12 mouse cellular contexts compared by ENCODE assay signal in genomic region chr7:25717478-25717877, GRCm38 (mm10). TPM values are rescaled to one million over a fixed set of nuclear protein-coding genes. Genes with fewer than 3 reads are reported as not detected.
A peak's percentile ranks its signal among the peaks of the same experiment; 100 is the strongest.
DNase-seq lines count a peak whose midpoint lies in the region; ATAC-seq and TF ChIP-seq lines count a peak whose summit lies in the region.
"Had no signal": no experiment of that assay in that cellular context is flagged by ENCODE, and none has a peak within 500 bp of the region (broad histone marks: within the 10 kb centered on the region; RNA-seq: fewer than 3 reads in every experiment).

No protein-coding gene starts in this region.

- no peak overlapping the region for H3K9ac ChIP-seq in heart, embryonic 11.5 days (ENCODE audit: low read depth, low read length)
- no peak overlapping the region for H3K9ac ChIP-seq in heart, adult 2 months (ENCODE audit: low read depth, low read length)
- H3K9ac ChIP-seq in hindbrain, embryonic 15.5 days: no peak overlapping the region

- H3K36me3 ChIP-seq in heart, embryonic 11.5 days (ENCODE audit: control insufficient read depth, insufficient read depth, low read length): peaks cover 35% of the 10 kb centered on the region
- no peaks in the 10 kb centered on the region; the same call in 1 of the 2 replicates for H3K36me3 ChIP-seq in heart, adult 2 months (ENCODE audit: control insufficient read depth, insufficient read depth, low read length)
- H3K36me3 ChIP-seq in G1E (replicated peaks): peaks cover 80% of the 10 kb centered on the region
- H3K36me3 ChIP-seq in hindbrain, embryonic 15.5 days: peaks cover 52% of the 10 kb centered on the region
- peaks cover 64% of the 10 kb centered on the region for H3K36me3 ChIP-seq in midbrain, embryonic 10.5 days
- H3K36me3 ChIP-seq in thymus, adult 2 months (ENCODE audit: control insufficient read depth, insufficient read depth, low read length): peaks cover 41% of the 10 kb centered on the region

- no peaks in the 10 kb centered on the region for H3K9me3 ChIP-seq in heart, embryonic 11.5 days (replicated peaks; ENCODE audit: control insufficient read depth, low read length)
- no peaks in the 10 kb centered on the region for H3K9me3 ChIP-seq in G1E (replicated peaks)
- no peaks in the 10 kb centered on the region for H3K9me3 ChIP-seq in hindbrain, embryonic 15.5 days
- H3K9me3 ChIP-seq in midbrain, embryonic 10.5 days (replicated peaks): no peaks in the 10 kb centered on the region

- WGBS in heart, embryonic 11.5 days (ENCODE audit: insufficient replicate concordance): 93% methylated on average over 3 of the region's 3 CpGs
- WGBS in heart, adult 2 months: 80% methylated on average over 3 of the region's 3 CpGs
- 95% methylated on average over 3 of the region's 3 CpGs for WGBS in hindbrain, embryonic 15.5 days
- 95% methylated on average over 3 of the region's 3 CpGs for WGBS in midbrain, embryonic 10.5 days
- WGBS in thymus, adult 2 months: 91% methylated on average over 3 of the region's 3 CpGs

- no peak for ATAC-seq in heart, embryonic 11.5 days (replicated peaks; ENCODE audit: insufficient number of reproducible peaks, low FRiP score, low TSS enrichment)
- ATAC-seq in G1E (ENCODE audit: extremely low read depth, insufficient number of reproducible peaks, low FRiP score, poor library complexity, severe bottlenecking): no peak
- no peak for ATAC-seq in hindbrain, embryonic 15.5 days (ENCODE audit: low FRiP score, low read depth)
- ATAC-seq: lung, postnatal 0 days had no signal

- intact Hi-C loops in heart, adult 2 months (cut with DNase I): no loop called here

- TF ChIP-seq POLR2A in heart, adult 2 months (IDR thresholded peaks at IDR 0.05; ENCODE audit: insufficient read depth, low read depth, low read length): no peak
- TF ChIP-seq POLR2A in thymus, adult 2 months (IDR thresholded peaks at IDR 0.05; ENCODE audit: control insufficient read depth, extremely low read depth, insufficient read depth, low read length, poor library complexity): no peak

- no peaks in the 10 kb centered on the region for H3K27me3 ChIP-seq in heart, embryonic 11.5 days (ENCODE audit: control insufficient read depth, insufficient read depth, low read length)
- no peaks in the 10 kb centered on the region for H3K27me3 ChIP-seq in heart, adult 2 months (ENCODE audit: control insufficient read depth, insufficient read depth, low read length)
- no peaks in the 10 kb centered on the region for H3K27me3 ChIP-seq in G1E (ENCODE audit: insufficient read depth, low read length)
- H3K27me3 ChIP-seq in hindbrain, embryonic 15.5 days: no peaks in the 10 kb centered on the region
- no peaks in the 10 kb centered on the region for H3K27me3 ChIP-seq in midbrain, embryonic 10.5 days (ENCODE audit: low read depth, poor library complexity, severe bottlenecking)
- no peaks in the 10 kb centered on the region for H3K27me3 ChIP-seq in thymus, adult 2 months (ENCODE audit: control insufficient read depth, insufficient read depth, low read length)

- no peaks in the 10 kb centered on the region for H3K79me2 ChIP-seq in heart, adult 2 months (replicated peaks; ENCODE audit: control insufficient read depth, insufficient read depth, low read length)

- H3K4me1 ChIP-seq in heart, embryonic 11.5 days (ENCODE audit: control insufficient read depth, insufficient read depth, low read length): peaks cover 16% of the 10 kb centered on the region
- H3K4me1 ChIP-seq in heart, adult 2 months (ENCODE audit: control insufficient read depth, insufficient read depth, low read length): peaks cover 6% of the 10 kb centered on the region
- peaks cover 73% of the 10 kb centered on the region for H3K4me1 ChIP-seq in G1E (ENCODE audit: insufficient read depth, low read depth, low read length)
- H3K4me1 ChIP-seq in hindbrain, embryonic 15.5 days (replicated peaks): peaks cover 21% of the 10 kb centered on the region
- peaks cover 19% of the 10 kb centered on the region for H3K4me1 ChIP-seq in midbrain, embryonic 10.5 days
- H3K4me1 ChIP-seq in thymus, adult 2 months (replicated peaks; ENCODE audit: control insufficient read depth, insufficient read depth, low read length): peaks cover 8% of the 10 kb centered on the region

- DNase-seq in heart, adult 2 months: no peak
- no peak for DNase-seq in G1E (ENCODE audit: low spot score)
- DNase-seq in midbrain, embryonic 10.5 days (ENCODE audit: low spot score): no peak
- DNase-seq in thymus, postnatal 14 days: no peak
- no peak for DNase-seq in thymus, adult 2 months
- DNase-seq in thymus, postnatal 25 days: no peak
- DNase-seq: adrenal gland, adult 8-10 months; embryo, embryonic 11 days; retina, postnatal 1 day had no signal

- H3K4me3 ChIP-seq in heart, embryonic 11.5 days (ENCODE audit: low read depth, low read length): no peak overlapping the region
- no peak overlapping the region; the same call in 1 of the 2 replicates for H3K4me3 ChIP-seq in heart, adult 2 months
- H3K4me3 ChIP-seq in G1E (ENCODE audit: low read depth, low read length): peak overlapping the region; percentile 74; the same call in 1 of the 2 replicates
- no peak overlapping the region for H3K4me3 ChIP-seq in hindbrain, embryonic 15.5 days
- H3K4me3 ChIP-seq in midbrain, embryonic 10.5 days: peak overlapping the region; percentile 78
- H3K4me3 ChIP-seq in thymus, adult 2 months (ENCODE audit: control insufficient read depth, insufficient read depth, low read length): no peak overlapping the region

- no peak overlapping the region for H3K27ac ChIP-seq in heart, embryonic 11.5 days (ENCODE audit: low read depth, low read length)
- H3K27ac ChIP-seq in heart, adult 2 months: no peak overlapping the region; the same call in 1 of the 2 replicates
- H3K27ac ChIP-seq in hindbrain, embryonic 15.5 days (replicated peaks): no peak overlapping the region
- H3K27ac ChIP-seq in midbrain, embryonic 10.5 days (replicated peaks): no peak overlapping the region
- no peak overlapping the region for H3K27ac ChIP-seq in thymus, adult 2 months (ENCODE audit: control insufficient read depth, insufficient read depth, low read length)

- peak overlapping the region; percentile 7; the same call in 1 of the 2 replicates for H3K4me2 ChIP-seq in heart, embryonic 11.5 days
- H3K4me2 ChIP-seq in hindbrain, embryonic 15.5 days: peak overlapping the region; percentile 90; the same call in 1 of the 2 replicates

- TF ChIP-seq EP300 in heart, adult 2 months (IDR thresholded peaks at IDR 0.05; ENCODE audit: insufficient read depth, low read depth, low read length): no peak

- no peak for TF ChIP-seq CTCF in heart, adult 2 months (IDR thresholded peaks at IDR 0.05)
- TF ChIP-seq CTCF in G1E (IDR thresholded peaks at IDR 0.05; ENCODE audit: low read depth, low read length): no peak
- no peak for TF ChIP-seq CTCF in thymus, adult 2 months (IDR thresholded peaks at IDR 0.05; ENCODE audit: borderline replicate concordance, control insufficient read depth, extremely low read depth, insufficient read depth, low read length, poor library complexity)

RNA-seq across cellular contexts. Expression of gene Ccdc97, which starts 1.4 kb away (rescaled TPM):
- polyA plus RNA-seq in heart, embryonic 11.5 days (2014; fragmentation: Nextera tagmentation; extraction: Ambion mirVana): 25.5 and 25.6 TPM in 2 replicates
- 10 to 100 TPM; 51.8 to 59.3 TPM for total RNA-seq in heart, adult 2 months (2021)
- 62.9 and 72.6 TPM in 2 replicates for polyA plus RNA-seq in heart, adult 2 months (2012; rRNA removed)
- total RNA-seq in G1E (2014; fragmentation: Nextera tagmentation) (41.2 and 52.8 TPM in 2 replicates), G1E (2017) (10.7 and 11.7 TPM in 2 replicates)
- 63.1 and 65.3 TPM in 2 replicates for polyA plus RNA-seq in G1E (2012)
- polyA plus RNA-seq in hindbrain, embryonic 15.5 days (2015; fragmentation: Nextera tagmentation; extraction: Ambion mirVana): 30.9 and 40.9 TPM in 2 replicates
- 30.1 and 33.3 TPM in 2 replicates for polyA plus RNA-seq in midbrain, embryonic 10.5 days (2016; fragmentation: Nextera tagmentation; extraction: Ambion mirVana)
- 184 and 185 TPM in 2 replicates for polyA plus RNA-seq in thymus, adult 2 months (2012; rRNA removed)

RNA-seq across cellular contexts. Expression of gene Tgfb1, which starts 30.7 kb away (rescaled TPM):
- 3.5 and 3.6 TPM in 2 replicates for polyA plus RNA-seq in heart, embryonic 11.5 days (2014; fragmentation: Nextera tagmentation; extraction: Ambion mirVana)
- total RNA-seq in heart, adult 2 months (2021): 10 to 100 TPM; 21.5 to 22.5 TPM
- 16.3 and 24.7 TPM in 2 replicates for polyA plus RNA-seq in heart, adult 2 months (2012; rRNA removed)
- total RNA-seq in G1E (2014; fragmentation: Nextera tagmentation): 390 and 397 TPM in 2 replicates
- 40.8 TPM in 2 replicates for total RNA-seq in G1E (2017)
- polyA plus RNA-seq in G1E (2012): 1,473 and 1,799 TPM in 2 replicates
- polyA plus RNA-seq in hindbrain, embryonic 15.5 days (2015; fragmentation: Nextera tagmentation; extraction: Ambion mirVana): 0.84 and 0.87 TPM in 2 replicates
- 0.98 and 1.7 TPM in 2 replicates for polyA plus RNA-seq in midbrain, embryonic 10.5 days (2016; fragmentation: Nextera tagmentation; extraction: Ambion mirVana)
- 125 and 157 TPM in 2 replicates for polyA plus RNA-seq in thymus, adult 2 months (2012; rRNA removed)

RNA-seq across cellular contexts. Expression of gene B9d2, which starts 36.9 kb away (rescaled TPM):
- 28.0 and 29.5 TPM in 2 replicates for polyA plus RNA-seq in heart, embryonic 11.5 days (2014; fragmentation: Nextera tagmentation; extraction: Ambion mirVana)
- total RNA-seq in heart, adult 2 months (2021): 10 to 100 TPM in 1 of 2 experiments, 1 to 10 TPM in 1; 7.9 to 10.2 TPM
- 31.5 and 32.2 TPM in 2 replicates for polyA plus RNA-seq in heart, adult 2 months (2012; rRNA removed)
- total RNA-seq in G1E (2014; fragmentation: Nextera tagmentation): 21.1 and 26.3 TPM in 2 replicates
- 49.8 and 65.1 TPM in 2 replicates for total RNA-seq in G1E (2017)
- 119 and 131 TPM in 2 replicates for polyA plus RNA-seq in G1E (2012)
- polyA plus RNA-seq in hindbrain, embryonic 15.5 days (2015; fragmentation: Nextera tagmentation; extraction: Ambion mirVana): 41.1 and 42.8 TPM in 2 replicates
- 38.9 TPM in 2 replicates for polyA plus RNA-seq in midbrain, embryonic 10.5 days (2016; fragmentation: Nextera tagmentation; extraction: Ambion mirVana)
- 153 and 164 TPM in 2 replicates for polyA plus RNA-seq in thymus, adult 2 months (2012; rRNA removed)

RNA-seq across cellular contexts. Expression of gene Hnrnpul1, which starts 37.1 kb away (rescaled TPM):
- polyA plus RNA-seq in heart, embryonic 11.5 days (2014; fragmentation: Nextera tagmentation; extraction: Ambion mirVana): 47.7 and 53.3 TPM in 2 replicates
- 10 to 100 TPM; 71.0 to 76.2 TPM for total RNA-seq in heart, adult 2 months (2021)
- polyA plus RNA-seq in heart, adult 2 months (2012; rRNA removed): 24.5 and 29.4 TPM in 2 replicates
- total RNA-seq in G1E (2014; fragmentation: Nextera tagmentation) (364 and 375 TPM in 2 replicates), G1E (2017) (106 and 116 TPM in 2 replicates)
- polyA plus RNA-seq in G1E (2012): 382 and 453 TPM in 2 replicates
- 42.2 and 43.7 TPM in 2 replicates for polyA plus RNA-seq in hindbrain, embryonic 15.5 days (2015; fragmentation: Nextera tagmentation; extraction: Ambion mirVana)
- polyA plus RNA-seq in midbrain, embryonic 10.5 days (2016; fragmentation: Nextera tagmentation; extraction: Ambion mirVana): 55.2 and 61.8 TPM in 2 replicates
- polyA plus RNA-seq in thymus, adult 2 months (2012; rRNA removed): 102 and 134 TPM in 2 replicates

RNA-seq across cellular contexts. Expression of gene Tmem91, which starts 42.5 kb away (rescaled TPM):
- polyA plus RNA-seq in heart, embryonic 11.5 days (2014; fragmentation: Nextera tagmentation; extraction: Ambion mirVana): 1.2 and 2.0 TPM in 2 replicates
- not detected for total RNA-seq in heart, adult 2 months (2021)
- polyA plus RNA-seq in heart, adult 2 months (2012; rRNA removed): 1.1 TPM in 1 of 2 replicates, not detected in the other
- total RNA-seq in G1E (2014; fragmentation: Nextera tagmentation) (8.6 TPM in 1 of 2 replicates, not detected in the other), G1E (2017) (1.3 and 2.2 TPM in 2 replicates)
- 3.6 TPM in 2 replicates for polyA plus RNA-seq in G1E (2012)
- 65.6 and 72.7 TPM in 2 replicates for polyA plus RNA-seq in hindbrain, embryonic 15.5 days (2015; fragmentation: Nextera tagmentation; extraction: Ambion mirVana)
- 2.7 and 3.2 TPM in 2 replicates for polyA plus RNA-seq in midbrain, embryonic 10.5 days (2016; fragmentation: Nextera tagmentation; extraction: Ambion mirVana)
- polyA plus RNA-seq in thymus, adult 2 months (2012; rRNA removed): 1.4 and 2.9 TPM in 2 replicates

Comparison
In these comparisons a context has a peak if more than half of its experiments do, and no peak if none do; other contexts are left out.
1. H3K4me3 ChIP-seq: peak in G1E (single experiment) and midbrain, embryonic 10.5 days (single experiment); none in heart, embryonic 11.5 days (single experiment), heart, adult 2 months (single experiment), hindbrain, embryonic 15.5 days (single experiment) and thymus, adult 2 months (single experiment).